Mouse (Mus musculus): ENCODE measurements around the gene Nbl1.

The Nbl1 gene

DNA sequence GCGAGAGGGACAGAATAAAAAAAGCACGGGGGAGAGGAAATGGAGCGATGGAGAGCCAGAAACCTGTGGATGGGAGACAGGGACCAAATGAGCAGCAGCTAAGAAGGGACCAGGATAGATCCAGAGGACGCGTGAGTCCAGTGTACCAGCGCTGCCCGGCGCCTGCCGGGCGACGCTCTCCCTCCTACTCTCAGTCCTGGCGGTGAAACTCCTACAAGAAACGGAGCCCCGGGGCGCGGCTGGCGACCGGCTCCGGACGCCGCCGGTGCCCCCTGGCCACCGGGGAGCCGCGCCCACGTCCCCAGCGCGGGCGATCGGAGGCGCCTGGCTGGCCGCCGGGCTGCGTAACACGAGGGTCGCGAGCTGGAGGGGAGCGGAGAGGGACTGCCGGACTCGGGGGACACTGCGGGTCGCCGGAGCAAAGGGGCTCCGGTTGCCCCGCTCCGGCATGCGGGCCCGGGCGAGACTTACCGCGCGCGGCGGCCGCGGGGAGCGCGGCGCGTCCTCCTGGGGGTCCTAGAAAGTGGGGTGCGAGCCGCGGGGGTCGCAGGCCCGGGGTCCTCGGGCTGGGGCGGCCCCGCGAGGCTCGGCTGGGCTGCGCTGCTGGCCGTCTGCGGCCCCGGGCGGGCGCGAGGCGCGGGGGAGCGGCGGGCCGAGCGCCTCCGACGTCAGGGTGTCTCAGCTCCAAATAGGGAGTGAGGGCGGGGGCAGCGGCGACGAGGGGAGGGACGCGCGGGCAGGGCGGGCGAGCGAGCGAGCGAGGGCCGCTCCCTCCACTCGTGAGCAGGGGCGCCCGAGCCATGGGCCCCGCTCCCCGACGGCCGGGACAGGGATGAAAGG lies at the start of gene Nbl1:
TSS of gene Nbl1 (minus strand) at position 638 of the 840 bp plus-strand sequence.
- in situ Hi-C loops (cut with MboI; ENCODE audit: low pct_unique_long_range_greater_than_20kb in 1 of 2, low sequenced_read_pairs in 2 of 2, unreplicated experiment in 1 of 2) = loop anchor here (10.0 to 25.0 kb wide), 2 partner anchors 420 to 732 kb away; no protein-coding TSS in a partner anchor

DNA sequence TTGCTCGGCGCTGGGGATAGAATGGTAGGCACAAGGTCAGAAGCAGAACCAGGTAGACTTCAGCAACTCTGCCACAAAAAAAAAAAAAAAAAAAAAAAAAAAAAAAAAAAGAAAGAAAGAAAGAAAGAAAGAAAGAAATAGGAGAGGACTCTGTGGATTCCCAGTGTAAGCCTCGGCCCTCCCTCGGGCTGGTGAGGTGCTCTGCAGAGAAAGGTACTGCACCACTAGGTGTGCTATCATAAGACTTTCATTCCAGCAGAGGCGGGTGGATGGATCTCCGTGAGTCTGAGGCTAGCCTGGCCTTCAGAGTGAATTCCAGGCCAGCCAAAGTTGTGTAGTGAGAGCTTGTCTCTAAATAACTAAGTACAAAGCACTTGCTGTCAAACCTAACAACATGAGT lies 49.0 kb upstream of the Nbl1 start:
- in situ Hi-C loops (cut with MboI; ENCODE audit: low pct_unique_long_range_greater_than_20kb in 1 of 2, low sequenced_read_pairs in 2 of 2, unreplicated experiment in 1 of 2) = no loop called here

DNA sequence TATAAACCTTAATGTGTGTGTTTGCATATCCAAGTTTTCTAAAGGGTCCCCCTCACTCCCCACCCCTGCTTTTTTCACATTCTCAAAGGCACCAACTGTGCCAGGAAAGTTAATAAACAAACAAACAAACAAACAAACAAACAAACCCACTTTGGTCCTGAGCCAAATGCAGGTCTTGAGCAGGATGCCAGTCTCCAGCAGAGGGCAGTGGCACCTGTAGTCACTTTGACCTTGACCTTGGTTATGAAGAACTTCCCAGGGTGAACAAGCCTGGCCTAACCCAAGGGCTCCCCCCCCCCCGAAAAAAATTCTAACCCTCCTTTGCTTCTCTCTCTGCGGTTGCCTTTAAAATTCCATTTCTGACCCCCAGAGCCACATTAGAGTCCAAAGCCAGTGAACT lies 47.5 kb upstream of the Nbl1 start:
- in situ Hi-C loops (cut with MboI; ENCODE audit: low pct_unique_long_range_greater_than_20kb in 1 of 2, low sequenced_read_pairs in 2 of 2, unreplicated experiment in 1 of 2) = no loop called here

DNA sequence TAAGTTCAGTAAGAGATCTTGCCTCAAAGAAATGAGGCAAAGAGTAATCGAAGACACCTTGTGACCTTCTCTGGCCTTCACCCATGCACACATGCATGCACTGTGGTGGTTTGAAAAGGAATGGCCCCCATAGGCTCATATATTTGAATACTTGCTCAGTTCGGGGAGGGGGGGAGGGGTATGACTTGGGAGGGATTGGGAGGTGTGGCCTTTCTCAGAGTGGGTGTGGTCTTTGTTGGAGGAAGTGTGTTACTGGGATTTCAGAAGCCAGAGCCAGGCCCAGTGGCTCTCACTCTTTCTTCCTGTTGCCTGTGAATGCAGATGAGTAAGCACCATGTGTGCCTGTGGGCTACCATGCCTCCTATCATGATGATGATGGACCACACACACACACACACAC lies 43.2 kb upstream of the Nbl1 start:
- in situ Hi-C loops (cut with MboI; ENCODE audit: low pct_unique_long_range_greater_than_20kb in 1 of 2, low sequenced_read_pairs in 2 of 2, unreplicated experiment in 1 of 2) = no loop called here

DNA sequence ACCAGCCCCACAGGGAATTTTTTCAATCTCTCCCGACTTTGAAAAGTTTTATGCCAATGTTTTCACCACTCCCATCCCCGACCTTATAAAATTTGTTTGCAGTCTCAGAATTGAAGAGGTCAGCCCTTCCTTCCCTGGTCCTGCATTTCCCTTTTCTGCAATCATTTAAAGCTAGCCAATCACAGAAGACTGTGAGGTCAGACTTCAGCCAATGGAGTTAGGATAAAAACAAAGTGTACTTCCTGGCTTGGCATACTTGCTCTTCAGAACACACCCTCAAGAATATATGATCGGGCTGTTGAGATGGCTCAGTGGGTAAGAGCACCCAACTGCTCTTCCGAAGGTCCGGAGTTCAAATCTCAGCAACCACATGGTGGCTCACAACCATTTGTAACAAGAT lies 40.3 kb upstream of the Nbl1 start:
- in situ Hi-C loops (cut with MboI; ENCODE audit: low pct_unique_long_range_greater_than_20kb in 1 of 2, low sequenced_read_pairs in 2 of 2, unreplicated experiment in 1 of 2) = no loop called here

DNA sequence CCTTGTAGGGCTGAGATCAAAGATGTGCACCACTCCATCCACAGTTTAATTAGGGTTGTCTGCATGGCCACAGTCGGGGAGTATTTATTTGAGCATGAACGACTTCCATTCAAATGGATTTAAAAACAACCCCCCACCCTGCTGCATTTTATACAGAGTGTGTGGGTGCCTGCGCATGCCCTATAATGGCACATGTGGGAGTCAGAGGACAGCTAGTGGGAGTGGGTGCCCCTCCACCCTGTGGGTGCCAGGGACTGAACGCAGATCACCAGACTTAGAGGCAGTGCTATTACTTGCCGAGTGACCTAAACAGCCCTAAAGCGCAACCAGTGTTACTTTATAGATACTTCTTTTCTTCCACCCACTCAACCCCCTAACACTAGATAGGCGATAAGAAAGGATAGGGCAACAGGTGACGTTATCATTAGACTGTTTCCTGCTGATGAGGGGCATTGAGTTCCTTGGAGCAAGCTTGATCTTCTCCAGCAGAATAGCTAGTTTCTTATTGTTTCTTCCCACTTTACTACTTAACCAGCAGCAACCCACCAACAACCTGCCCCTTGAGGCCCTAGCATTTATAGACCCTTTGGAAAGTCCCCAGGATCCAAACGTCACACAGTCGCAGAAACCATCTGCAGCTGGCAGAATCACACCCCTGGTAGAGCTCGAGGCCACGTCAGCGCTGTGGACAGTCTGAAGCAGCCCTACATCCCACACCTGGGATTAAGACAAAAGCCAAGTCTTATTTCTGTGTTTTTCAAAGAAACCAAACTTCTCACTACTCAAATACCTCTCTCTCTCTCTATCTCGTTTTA lies 39.3 kb upstream of the Nbl1 start:
- in situ Hi-C loops (cut with MboI; ENCODE audit: low pct_unique_long_range_greater_than_20kb in 1 of 2, low sequenced_read_pairs in 2 of 2, unreplicated experiment in 1 of 2) = no loop called here

DNA sequence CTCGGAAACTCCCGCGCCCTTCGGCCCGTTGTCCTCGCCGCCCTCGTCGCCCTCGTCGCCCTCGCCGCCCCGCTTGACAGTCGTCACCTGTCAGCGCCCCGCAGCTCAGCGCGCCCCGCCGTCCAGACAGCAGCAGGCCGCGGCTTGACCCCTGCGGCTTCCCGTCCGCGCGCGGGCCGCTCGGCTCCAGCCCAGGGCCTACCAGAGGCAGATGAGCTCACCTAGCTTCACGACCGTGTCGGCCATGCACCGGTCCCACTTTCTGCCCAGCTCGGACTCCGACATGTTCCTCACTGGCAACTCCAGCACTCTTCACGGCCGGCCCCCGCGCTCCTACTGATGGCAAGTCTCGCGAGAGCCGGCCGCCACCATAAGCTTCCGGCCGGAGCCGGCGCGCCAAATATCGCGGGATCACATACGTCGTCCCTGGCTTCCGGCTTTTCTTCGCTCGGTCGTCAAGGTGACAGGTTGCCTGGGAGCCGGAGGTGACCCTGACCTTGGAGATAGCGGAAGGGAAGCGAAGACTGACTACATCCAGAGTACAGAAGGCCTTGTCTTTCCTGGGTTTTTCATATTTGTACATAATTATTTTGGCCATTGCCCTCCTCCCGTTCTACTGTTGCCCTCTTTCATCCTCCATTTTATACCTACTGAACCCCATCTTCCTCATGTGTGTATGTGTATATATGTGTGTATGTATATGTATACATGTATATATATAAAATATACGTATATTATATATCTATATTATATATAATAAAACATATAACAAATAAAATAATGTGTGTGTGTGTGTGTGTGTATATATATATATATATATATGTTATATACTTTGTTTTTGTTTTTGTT lies 38.1 kb upstream of the Nbl1 start, which contains the start of gene Minos1:
TSS of gene Minos1 (minus strand) at position 413 of the 849 bp plus-strand sequence.
- in situ Hi-C loops (cut with MboI; ENCODE audit: low pct_unique_long_range_greater_than_20kb in 1 of 2, low sequenced_read_pairs in 2 of 2, unreplicated experiment in 1 of 2) = no loop called here

DNA sequence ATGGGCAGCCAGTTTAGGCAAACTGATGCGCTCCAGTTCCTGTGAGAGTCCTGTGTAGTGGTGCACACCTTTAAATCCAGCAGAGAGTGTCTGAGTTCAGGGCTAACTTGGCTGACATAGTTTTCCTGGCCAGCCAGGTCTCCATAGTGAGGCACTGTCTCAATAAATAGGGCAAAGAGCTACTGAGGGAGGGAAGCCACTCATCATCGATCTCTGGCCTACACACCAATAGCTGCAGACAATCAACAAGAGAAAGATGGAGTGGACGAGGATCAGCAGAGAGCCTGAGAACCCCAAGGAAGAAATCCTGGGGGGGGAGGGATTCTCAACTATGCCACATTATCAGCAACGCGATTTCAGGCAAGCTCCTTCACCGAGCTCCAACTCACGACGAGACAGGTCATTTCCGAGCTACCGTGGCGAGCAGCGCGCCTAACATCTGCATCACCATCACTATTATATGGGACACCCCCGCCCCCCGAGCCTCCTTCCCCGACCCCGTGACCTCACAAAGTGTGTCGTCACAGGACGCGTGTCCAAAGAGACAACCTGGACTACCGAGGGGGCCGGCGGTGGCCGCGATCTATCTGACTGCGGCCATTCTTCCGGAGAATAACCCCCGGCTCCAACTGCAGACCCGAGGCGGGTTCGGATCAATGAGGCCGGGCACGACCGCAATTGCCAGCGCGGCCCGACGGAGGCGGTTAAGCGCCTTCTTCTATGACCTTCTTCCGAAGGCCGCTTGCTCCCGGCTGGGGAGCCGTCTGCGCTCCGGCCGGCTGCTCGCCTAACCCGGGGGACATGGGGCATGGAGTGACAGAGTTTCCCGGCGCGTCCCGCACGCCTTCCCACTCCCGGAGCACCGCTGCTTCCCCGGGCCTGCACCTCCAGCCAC lies 37.3 kb upstream of the Nbl1 start:
- in situ Hi-C loops (cut with MboI; ENCODE audit: low pct_unique_long_range_greater_than_20kb in 1 of 2, low sequenced_read_pairs in 2 of 2, unreplicated experiment in 1 of 2) = no loop called here

DNA sequence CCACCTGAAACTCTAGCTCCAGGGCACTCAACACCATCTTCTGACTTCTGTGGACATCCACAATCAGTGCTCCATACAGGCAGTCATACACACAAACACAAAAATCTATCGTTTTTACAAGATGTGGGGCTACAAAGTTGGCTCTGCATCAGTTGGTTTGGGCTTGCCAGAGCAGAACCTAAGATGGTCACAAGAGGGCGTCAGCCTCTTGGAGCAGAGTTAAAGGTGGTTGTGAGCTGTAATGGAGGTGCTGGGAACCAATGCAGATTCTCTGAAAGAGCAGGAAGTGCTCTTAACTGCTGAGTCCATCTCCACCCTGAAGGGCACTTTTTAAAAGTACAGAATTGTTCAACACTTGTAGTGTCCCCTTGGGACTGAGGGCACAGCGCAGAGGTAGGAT lies 33.7 kb upstream of the Nbl1 start:
- in situ Hi-C loops (cut with MboI; ENCODE audit: low pct_unique_long_range_greater_than_20kb in 1 of 2, low sequenced_read_pairs in 2 of 2, unreplicated experiment in 1 of 2) = no loop called here

DNA sequence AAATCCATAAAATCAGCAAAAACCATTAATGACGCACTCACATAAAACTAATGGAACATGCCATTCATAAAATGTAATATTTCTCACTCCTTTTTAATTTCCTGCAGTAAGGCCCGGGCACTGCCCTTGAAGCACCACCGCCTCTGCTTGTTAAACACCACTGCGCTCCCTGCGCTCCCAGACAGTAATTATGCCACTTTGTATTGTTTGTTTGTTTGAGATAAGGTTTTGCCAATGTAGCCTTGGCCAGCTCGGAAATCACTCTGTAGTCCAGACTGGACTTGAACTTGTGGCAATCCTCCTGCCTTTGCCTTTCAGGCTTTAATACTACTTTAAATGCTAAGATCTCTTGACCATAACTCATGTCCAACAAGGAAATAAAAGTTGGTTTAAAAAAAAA lies 32.1 kb upstream of the Nbl1 start:
- in situ Hi-C loops (cut with MboI; ENCODE audit: low pct_unique_long_range_greater_than_20kb in 1 of 2, low sequenced_read_pairs in 2 of 2, unreplicated experiment in 1 of 2) = no loop called here

DNA sequence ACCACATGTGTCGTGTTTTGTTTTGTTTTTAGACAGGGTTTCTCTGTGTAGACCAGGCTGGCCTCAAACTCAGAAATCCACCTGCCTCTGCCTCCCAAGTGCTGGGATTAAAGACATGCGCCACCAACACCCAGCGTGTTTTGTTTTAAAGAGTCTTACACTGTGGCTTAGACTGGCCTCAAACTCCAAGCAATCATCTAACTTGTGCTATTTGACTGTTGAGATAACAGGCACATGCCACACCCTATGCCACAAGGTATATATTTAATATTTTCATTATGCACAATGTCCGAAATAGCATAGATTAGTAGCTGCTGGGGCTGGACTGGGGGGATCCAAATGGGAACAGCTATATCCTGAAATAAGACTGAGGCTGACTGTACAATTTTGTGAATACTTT lies 29.8 kb upstream of the Nbl1 start:
- in situ Hi-C loops (cut with MboI; ENCODE audit: low pct_unique_long_range_greater_than_20kb in 1 of 2, low sequenced_read_pairs in 2 of 2, unreplicated experiment in 1 of 2) = no loop called here

DNA sequence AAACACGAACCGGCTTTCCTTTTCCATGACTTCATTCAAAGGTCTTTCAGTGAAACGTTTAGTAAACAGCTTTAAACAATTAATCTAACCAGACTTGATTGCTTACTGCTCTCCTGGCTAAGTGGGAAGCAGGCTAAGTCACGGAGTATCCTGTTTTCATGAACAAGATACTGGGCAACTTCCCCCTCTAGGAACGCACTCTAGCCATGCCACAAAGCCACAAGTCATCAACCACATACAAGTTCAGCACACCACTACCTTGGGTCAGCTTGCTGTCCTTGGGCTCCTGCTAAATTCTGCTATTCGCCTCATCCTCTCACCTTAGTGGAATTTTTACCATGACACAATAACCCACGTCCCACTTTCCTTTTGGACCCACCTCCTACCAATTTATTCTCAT lies 28.2 kb upstream of the Nbl1 start:
- in situ Hi-C loops (cut with MboI; ENCODE audit: low pct_unique_long_range_greater_than_20kb in 1 of 2, low sequenced_read_pairs in 2 of 2, unreplicated experiment in 1 of 2) = no loop called here

DNA sequence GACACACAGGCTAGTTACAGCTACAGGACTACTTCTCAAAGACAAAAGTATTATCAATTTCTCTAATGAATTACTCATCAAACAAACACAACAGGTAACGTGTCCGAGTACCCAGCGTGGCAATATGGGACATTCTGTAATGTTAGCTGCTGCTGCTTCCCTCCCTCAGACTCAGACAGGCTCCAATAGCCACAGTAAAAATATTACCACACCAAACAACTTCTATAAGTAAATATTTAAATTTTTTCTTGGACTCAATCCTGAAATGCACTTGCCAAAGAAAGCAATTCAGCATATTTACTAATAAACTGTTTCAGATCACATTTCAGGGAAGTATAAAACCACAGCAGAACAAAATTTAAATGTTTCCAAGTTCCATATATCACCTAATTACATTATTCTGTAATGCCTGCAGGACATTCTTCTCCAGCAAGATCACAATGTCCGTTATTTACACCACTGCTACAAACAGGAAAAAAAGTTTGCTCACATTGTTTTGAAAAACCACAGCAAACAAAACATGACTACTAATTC lies 27.6 kb upstream of the Nbl1 start:
- in situ Hi-C loops (cut with MboI; ENCODE audit: low pct_unique_long_range_greater_than_20kb in 1 of 2, low sequenced_read_pairs in 2 of 2, unreplicated experiment in 1 of 2) = no loop called here

DNA sequence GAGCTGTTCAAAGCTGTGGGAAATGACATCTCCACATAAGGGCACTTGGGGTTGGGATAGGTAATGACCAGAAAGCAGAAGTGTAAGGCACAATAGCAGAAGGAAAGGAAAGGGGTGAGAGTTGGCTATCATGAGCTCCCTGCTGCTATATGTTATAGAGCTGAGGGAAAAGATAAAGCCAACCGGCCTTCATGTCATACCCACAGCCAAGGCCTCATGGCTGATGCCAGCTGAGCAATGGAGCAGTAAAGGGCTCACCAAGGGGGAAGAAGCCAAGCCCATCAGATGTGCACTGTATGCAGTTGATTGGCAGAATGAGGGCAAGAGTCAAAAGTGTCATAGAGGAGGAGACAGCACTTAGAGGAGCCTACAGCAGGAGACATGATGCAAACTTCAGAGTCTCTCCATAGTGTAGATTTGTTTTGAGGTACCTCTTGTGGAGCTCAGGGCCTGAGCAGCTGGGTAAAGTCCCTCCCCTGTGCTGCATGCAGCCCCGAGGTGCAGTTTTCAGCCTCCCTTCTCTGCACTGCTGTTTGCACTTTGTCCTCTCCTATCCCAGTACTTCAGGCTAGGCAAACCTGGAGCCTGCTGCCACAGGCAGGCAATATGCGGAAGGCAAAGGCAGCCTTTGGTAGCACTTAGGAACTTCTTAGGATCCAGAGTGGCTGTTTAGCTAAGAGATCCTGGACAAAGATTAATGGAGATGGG lies 23.7 kb upstream of the Nbl1 start:
- in situ Hi-C loops (cut with MboI; ENCODE audit: low pct_unique_long_range_greater_than_20kb in 1 of 2, low sequenced_read_pairs in 2 of 2, unreplicated experiment in 1 of 2) = no loop called here

DNA sequence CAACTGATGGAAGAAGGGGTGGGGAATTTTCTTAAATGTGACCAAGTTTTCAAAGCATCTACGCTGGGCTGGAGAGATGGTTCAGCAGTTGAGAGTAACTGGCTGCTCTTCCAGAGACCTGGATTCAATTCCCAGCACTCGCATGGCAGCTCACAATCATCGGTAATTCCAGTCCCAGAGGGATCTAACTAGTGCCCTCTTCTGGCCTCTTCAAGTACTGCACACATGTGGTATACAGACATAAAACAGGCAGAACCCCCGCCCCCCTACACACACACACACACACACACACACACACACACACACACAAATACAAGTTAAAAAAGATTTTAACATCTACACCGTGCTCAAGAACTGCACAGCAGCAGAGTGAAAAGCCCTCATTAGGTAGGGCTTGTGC lies 22.9 kb upstream of the Nbl1 start:
- in situ Hi-C loops (cut with MboI; ENCODE audit: low pct_unique_long_range_greater_than_20kb in 1 of 2, low sequenced_read_pairs in 2 of 2, unreplicated experiment in 1 of 2) = no loop called here

DNA sequence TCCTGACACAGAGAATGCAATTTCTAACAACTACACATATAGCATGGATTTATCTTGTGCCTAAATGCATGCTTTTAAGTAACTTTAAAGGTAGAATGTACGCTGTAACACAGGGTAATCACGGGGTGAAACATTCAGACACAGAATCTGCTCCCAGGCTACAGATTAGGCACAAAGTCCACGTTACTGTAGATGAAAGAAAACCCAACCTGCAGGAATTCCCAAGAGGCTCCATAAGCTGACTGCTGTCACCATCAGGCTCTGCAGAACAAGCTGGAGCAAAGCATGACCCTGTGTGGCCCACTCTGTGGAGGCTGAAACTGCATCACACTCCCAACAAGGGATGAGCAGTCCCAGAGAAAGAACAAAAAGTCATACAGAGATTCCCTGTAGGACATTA lies 19.7 kb upstream of the Nbl1 start:
- in situ Hi-C loops (cut with MboI; ENCODE audit: low pct_unique_long_range_greater_than_20kb in 1 of 2, low sequenced_read_pairs in 2 of 2, unreplicated experiment in 1 of 2) = no loop called here

DNA sequence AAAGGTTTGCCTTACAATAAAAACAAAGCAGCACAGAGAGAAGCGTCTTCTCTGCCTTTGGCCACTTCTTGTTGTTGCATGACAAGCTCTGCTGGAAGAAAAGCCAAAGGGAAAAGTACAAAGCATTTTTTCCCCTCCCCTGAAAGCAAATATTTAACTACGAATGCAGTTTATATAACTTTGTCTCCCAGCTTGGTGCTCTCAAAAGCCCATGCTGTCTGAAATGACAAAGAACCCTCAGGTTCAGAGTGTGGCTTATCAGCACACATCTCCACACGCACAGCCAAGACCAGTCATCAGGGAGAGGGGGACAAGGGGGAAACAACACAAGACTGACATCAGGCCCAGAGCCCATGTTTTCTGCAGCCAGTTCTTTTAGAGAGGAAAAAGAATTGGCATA lies 18.6 kb upstream of the Nbl1 start:
- in situ Hi-C loops (cut with MboI; ENCODE audit: low pct_unique_long_range_greater_than_20kb in 1 of 2, low sequenced_read_pairs in 2 of 2, unreplicated experiment in 1 of 2) = no loop called here
